Mouse (Mus musculus) cerebellum, adult 8-10 months (tissue): Measurements from ENCODE around the gene Lbhd1.
"Not testable (repeated sequence)": the region's sequence is repeated elsewhere in the genome, so short reads cannot be mapped to it uniquely, and the experiment has no call there.

Experiments
- DNase-seq: peaks from one replicate; pipeline ENCODE4 v3.0.0; 2022

Gene Lbhd1

DNA sequence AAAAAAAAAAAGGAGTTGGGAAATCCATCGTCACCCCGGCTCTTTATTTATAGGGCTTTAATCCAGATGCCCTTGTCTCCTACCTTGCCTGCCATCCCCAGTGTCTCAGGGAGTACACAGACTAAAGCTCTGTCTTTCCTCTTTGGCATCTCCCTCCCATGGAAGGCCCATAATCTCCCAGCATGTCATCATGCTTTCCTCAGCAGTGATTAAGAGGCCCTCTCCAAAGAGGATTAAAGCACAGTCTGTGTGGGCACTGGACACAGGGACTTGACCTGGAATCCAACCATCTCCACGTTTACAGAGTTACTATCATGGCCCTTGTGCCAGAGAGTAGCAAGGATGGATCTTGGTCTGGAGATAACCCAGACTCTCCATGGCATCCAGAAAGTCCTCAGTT is at the start of gene Lbhd1, which contains the start of gene Gm49403:
Gene Lbhd1 (plus strand): TSS at position 117 of the 400 bp plus-strand sequence.
Gene Gm49403 (plus strand): TSS at position 315 of the 400 bp plus-strand sequence.
- no peak for DNase-seq

DNA sequence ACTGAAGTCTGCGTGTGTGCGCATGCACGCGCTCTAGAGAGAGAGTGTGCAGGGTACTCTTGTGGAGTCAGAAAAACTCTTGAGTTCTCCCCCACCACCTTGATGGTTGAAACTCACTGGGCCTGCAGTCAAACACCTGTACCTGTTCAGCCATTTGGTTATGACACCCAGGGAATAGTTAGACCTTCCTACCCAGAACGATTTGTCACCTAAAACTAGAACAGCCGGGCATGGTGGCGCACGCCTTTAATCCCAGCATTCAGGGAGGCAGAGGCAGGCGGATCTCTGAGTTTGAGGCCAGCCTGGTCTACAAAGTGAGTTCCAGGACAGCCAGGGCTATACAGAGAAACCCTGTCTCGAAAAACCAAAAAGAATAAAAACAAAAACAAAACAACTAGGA is 47.2 kb upstream of the Lbhd1 start:
- DNase-seq, result not testable (repeated sequence)

DNA sequence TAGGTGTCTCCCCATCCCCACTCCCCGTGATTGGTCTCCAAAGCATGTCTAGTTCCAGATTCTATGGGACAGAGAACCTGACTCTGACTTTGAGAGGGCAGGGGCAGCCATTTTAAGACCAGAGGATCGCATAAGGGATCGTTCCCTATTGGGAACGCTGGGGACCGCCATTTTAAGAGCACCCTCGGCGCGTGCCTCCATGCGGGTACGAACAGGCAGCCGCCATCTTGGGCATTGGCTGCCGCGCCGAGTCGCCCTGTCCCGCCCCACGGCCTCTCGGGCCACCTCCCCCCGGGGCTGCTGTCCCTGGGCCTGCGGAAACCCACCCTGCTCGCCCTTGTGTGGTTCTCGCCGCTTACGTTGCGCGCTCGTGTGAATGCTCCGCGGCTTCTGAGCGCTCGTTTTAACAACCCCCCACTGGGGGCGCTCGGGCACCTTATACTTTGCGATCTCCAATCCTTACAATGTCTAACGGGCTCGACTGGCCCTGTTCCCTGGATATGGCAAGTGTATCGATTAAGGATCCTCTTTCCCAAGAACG is 46.2 kb upstream of the Lbhd1 start, which contains the start of gene Bscl2:
Gene Bscl2 (plus strand): TSS at position 217 of the 541 bp plus-strand sequence.
- DNase-seq, result peak; percentile 86

DNA sequence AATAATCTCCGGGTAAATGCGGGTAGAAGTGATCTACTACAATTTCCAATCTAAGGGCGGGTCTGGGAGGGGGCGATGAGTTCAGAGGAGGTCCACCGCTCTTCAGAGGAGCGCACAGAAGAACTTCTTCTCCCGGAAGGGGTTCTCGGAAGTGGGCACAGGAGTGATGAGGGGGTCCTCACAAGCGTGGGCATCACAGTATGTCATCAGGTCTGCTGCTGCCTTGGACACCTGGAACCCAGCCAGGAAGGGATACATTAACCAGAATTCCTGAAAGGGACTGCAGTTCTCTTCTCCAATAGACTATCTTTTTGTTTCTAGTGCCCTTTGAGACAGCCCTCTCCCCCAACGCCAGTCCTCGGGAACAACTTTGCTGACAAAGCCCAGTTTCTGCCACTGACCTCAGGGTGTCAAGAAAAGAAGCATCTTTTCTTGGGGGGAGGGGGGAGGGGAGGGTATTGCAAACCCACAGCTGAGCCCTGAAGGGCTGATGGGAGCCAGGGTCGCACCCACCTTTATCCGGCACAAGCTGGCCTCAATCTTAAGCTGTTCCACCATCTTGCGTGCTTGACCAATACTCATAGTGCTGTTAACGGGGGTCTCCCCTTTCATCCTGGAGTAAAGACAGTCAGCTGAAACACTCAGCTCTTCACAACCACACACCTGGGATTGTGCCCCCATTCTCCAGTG is 45.3 kb upstream of the Lbhd1 start:
- DNase-seq, result peak; percentile 66

DNA sequence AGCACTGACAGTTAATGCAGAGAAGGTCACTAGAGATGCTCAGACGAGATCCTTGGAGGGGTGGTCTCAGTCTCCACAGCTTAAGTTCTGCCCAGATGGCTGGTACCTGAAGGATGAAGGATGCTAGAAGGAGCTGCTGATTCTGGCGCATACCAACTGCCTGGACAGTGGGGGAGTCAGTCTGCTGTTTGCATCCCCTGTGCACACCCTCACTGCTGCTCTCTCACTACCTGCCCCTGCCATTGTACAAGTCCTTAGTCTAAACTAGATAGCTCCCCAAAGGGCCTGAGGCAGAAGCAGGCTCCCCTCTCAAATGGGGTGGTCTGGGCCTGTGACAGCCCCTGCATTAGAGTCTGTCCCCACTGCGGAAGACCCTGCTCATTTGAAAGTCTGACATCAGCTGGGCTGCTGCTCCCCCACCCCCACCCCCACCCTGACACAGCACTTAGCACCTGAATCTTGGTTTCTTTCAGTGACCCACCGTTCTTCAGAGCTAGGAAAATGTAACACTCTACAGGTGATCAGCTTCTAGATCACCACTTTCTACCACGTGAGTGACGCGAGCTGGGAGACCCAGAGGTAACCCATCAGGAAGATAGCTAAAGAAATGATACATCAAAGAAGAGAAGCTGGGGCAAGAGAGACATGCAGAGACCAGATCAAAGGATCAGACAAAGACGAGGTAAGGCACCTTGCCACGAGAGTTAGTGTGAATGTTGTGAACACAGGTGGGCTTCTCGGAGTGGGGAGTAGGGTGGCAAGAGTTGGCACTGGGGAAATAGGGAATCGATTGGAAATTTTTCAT is 44.2 kb upstream of the Lbhd1 start, which contains the start of gene Gng3:
Gene Gng3 (minus strand): TSS at position 92 of the 805 bp plus-strand sequence.
- peak; percentile 87 for DNase-seq

DNA sequence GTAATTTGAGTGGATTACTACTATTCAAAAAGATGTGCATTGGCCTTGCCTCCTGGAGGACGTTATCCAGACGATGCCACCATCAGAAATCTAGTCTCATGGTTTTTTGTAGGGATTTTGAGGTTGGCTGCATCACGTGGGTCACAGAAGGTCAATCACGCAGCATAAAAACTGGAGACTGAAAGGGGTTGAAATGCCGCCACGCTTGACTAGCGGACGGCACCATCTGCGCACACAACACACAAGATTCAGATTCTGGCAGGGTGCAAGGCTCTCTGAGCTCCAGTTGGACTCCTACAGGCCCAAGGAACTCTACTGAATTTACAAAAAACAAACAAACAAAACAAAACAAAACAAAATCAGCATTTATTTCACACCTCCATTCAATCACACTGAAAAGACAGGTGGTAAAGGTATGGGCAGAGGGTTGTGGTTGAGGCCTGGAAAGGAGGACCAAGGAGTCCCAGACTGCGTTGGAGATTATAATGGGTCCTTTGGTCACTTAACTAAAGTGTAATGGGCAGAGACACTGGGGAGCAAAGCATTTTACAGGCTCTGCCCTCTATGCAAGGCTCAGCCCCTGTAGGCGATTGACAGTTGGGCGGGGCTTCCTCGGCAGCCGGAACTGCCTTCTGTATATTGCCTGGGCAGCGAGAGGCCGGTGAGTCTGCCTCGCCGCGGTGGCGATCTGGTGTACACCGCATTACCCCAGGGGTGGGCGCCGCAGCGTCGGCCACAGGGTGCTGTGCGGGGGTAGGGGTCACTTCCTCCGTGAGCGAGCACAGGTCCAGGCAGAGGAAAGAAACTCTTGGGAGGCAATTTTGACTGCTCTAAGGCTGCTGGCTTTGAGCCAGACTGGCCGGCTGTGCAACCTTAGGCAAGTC is 43.4 kb upstream of the Lbhd1 start:
- peak; percentile 81 for DNase-seq

DNA sequence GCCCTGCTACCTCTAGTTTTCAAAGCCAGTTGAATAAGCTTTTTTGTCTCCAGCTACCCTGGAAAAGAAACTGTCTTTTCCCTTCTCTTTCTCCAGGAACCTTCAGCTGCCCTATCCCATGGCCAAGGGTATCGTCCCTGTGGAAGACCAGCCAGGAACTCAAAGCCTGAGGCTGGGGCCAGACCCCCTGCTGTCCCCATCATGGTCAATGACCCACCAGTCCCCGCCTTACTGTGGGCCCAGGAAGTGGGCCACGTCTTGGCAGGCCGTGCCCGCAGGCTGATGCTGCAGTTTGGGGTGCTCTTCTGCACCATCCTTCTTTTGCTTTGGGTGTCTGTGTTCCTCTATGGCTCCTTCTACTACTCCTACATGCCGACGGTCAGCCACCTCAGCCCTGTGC is 42.5 kb upstream of the Lbhd1 start:
- peak; percentile 48 for DNase-seq

DNA sequence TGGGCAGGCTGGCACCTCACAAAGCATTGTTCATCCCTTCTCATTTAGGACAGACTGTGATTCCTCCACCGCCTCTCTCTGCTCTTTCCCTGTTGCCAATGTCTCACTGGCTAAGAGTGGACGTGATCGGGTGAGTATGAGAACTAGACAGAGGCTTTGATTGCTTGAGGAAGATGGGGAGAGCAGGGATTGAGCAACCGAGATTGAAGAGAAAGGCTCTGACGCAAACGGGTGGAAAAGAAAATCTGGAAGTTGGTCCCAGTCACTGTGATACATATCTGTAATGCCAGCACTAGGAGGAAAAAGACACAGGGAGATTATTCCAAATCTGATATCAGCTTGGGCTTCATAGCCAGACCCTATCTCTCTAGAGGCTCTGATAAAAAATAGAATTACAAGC is 40.6 kb upstream of the Lbhd1 start:
- DNase-seq, result no peak

DNA sequence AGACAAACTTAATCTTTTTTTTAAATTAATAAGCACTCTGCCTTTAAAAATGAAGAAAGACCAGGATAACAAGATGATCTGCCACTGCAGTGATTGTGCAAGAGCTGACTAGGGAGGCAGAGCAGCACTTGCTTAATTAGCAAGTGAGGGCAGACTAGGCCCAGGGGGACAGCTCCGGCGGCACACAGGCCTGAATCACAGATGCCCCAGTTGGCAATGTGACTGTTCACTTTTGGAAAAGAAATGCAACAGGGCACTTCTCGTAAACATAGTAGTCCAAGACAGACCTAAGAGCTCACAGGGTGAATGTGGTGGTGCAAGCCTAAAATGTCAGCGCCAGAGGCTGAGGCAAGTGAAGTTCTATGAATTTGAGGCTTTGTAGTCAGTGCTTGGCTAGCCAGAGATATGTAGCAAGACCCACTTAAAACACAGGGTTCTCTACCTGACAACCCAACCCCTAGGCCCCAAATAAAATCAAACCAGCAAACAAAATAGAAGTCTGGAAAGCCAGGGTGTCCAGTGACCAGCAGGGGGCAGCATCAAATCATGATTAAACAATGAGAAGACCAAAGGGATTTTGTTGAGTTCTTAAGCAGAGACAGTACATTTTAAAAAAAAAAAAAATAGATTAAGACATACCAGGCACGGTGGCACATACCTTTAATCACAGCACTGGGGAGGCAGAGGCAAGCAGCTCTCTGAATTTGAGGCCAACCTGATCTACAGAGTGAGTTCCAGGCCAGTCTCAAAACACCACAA is 39.0 kb upstream of the Lbhd1 start:
- peak; percentile 78 for DNase-seq

DNA sequence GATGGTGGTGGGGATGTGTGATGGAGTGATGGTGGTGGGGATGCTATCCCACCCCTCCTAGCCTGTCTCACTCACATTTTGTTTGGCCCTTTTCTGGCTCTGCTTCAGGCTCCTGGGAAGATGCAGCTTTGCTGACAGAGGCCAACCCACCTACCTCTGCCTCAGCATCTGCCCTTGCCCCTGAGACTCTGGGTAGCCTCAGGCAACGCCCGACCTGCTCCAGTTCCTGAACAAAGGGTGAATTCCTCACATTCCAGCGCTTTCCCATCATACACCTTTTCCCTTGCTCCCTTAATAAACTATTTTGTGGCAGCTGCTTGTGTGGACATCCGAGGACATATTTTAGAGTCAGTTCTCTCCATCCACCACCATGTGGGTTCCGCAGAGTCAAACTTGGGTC is 35.2 kb upstream of the Lbhd1 start:
- DNase-seq, result no peak

DNA sequence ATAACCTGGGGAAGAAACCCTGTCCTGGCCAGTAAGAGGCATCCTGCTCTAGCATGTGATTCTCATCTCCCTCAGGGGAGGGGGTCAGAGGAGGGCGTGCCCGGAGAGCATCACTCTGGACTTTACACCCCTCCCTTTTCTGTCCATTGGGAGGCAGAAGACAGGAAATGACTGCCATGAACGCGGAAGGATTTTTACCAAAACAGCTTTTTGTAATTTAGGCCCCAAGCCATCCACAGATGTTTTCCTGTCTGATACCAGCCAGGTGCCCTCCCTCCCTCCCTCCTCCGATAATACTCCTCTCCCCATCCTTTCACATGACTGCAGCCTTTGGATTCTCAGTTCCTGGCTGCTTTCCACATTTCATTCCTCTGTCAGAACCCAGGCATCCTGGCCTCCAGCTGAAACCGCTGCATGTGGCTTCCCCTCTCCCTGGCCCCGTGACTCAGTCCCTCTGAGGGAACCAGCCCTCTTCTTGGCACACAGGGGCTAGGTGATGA is 33.1 kb upstream of the Lbhd1 start, which contains the start of gene Lrrn4cl:
Gene Lrrn4cl (plus strand): TSS at position 367 of the 500 bp plus-strand sequence.
- no peak for DNase-seq

DNA sequence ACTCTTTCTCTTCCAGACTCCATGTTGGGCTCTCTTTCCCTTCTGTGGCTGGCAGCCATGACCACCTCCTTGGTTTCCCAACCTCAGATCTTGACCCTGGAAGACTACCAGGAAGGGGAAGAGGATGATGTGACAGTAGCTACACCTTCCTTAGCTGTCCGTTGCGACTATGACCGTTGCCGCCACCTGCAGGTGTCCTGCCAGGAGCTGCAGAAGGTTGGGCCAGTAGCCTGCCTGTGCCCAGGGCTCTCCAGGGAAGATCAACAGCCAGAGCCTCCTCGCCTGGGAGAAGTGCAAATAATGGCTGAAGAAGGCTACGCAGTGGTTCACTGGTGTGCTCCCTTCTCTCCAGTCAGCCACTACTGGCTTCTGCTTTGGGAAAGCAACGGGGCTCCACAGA is 31.9 kb upstream of the Lbhd1 start:
- no peak for DNase-seq

DNA sequence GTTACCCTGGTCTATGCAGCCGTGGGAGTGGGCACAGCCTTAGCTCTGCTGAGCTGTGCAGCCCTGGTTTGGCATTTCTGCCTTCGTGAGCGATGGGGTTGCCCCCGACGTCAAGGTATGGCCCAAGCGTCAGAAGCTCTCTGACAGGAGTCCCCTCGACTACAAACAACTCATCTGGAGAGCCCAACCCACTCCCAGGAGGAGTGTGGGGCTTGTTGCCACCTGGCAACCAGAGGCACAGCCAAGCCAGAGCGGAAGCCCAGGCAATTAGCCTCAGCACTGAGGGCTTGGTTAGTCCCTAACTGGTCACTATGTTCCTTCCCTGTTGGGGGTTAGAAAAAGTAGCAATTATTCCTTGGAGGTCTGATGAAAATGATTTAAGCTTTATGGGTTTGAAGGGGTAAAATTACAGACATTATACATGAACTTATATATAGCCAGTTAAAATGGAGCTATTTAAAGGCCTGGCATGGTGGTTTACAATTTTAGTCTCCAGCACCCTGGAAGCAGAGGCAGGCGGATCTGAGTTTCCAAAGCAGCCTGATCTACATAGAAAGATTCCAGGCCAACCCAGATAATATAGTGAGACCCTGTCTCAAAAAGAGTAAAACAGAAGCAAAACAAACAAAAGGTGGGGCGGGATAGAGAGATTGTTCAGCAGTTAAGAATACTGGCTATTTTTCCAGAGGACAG is 31.1 kb upstream of the Lbhd1 start:
- no peak for DNase-seq

DNA sequence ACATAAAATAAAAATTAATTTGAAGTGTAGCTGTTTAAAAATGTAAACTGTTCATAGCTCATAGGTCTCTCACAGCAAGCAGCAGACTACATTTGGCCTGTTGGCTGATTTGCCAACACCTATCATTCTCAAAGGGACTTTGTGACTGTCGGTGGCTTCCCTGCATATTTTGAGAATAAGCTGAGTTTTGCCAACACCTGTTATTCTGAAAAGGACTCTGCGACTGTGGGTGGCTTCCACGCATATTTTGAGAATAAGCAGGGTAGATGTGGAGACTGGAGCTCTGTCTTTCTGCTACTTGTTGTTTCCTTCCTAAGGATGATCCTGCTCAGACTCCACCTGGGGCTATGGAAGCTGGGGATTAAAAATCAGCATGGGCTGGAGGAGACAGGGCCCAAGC is 30.4 kb upstream of the Lbhd1 start:
- no peak for DNase-seq

DNA sequence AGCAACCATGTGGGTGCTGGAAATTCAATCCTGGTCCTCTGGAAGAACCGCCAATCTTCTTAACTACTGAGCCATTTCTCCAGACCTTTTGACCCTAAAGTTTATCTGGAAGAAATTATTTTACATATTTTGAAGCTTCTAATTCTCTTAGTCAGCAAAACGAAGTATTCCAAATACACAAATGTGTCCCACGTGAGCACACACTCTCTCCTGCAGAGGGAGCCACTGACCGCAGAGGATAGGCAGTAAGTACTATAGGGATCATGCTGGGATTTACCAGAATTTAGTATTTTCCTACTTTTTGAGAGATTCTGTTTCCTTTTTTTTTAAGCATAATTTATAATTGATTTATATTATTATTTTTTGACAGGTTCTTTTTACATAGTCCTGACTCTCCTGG is 25.8 kb upstream of the Lbhd1 start:
- no peak for DNase-seq

DNA sequence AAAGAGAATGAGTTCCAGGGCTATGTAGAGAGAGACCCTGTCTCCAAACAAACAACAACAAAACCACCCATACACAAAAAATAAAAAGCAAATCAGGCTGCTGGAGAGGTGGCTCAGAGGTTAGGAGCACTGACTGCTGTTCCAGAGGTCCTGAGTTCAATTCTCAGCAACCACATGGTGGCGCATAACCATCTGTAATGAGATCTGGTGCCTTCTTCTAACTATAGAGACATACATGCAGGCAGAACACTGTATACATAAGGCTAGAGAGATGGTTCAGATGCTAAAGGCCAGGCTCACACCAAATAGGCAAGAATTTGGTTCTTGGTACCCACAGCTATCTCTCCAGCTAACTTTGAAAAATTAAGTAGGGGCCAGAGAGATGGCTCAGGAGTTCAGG is 24.5 kb upstream of the Lbhd1 start:
- no peak for DNase-seq

DNA sequence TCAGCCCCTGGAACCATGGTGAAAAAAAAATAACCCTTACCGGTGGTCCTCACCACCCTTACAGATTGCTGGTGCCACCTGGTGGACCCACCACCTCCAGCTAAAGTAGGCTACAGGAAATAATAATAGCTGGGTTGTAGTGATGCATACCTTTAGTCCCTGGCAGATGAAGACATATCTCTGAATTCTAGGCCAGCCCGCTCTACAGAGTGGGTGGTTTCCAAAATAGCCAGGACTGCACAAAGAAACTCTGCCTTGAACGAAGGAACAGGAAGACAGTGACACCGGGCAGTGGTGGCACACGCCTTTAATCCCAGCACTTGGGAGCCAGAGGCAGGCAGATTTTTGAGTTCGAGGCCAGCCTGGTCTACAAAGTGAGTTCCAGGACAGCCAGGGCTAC is 19.3 kb upstream of the Lbhd1 start:
- DNase-seq, result no peak

DNA sequence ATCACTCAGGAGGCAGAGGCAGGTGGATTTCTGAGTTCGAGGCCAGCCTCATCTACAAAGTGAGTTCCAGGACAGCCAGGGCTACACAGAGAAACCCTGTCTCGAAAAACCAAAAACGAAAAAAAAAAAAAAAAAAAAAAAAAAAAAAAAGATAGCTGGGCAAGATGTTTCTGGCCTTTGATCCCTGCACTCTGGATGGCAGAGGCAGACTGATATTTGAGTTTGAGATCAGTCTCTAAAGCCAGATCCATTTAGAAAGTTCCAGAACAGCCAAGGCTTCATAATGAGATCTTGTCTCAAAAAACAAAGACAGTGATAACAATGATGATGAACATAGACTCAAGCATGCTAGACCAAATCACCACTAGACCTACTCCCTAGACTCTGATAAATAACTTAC is 13.2 kb upstream of the Lbhd1 start:
- not testable (repeated sequence) for DNase-seq

DNA sequence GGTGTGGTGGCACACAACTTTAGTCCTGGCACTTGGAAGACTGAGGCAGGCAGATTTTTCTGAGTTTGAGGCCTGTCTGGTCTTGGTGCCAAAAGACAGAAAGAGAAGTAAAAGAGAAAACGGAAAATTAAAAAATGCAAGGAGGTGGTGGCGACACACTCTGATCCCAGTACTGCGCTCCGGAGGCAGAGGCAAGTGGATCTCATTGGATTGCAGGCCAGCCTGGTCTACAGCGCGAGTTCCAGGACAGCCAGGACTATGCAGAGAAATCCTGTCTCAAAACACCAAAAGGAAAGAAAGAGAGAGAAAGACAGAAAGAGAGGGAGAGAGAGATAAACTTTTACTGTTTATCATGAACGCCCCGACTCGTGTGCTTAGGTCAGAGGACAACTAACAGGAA is 12.7 kb upstream of the Lbhd1 start:
- DNase-seq, result no peak

DNA sequence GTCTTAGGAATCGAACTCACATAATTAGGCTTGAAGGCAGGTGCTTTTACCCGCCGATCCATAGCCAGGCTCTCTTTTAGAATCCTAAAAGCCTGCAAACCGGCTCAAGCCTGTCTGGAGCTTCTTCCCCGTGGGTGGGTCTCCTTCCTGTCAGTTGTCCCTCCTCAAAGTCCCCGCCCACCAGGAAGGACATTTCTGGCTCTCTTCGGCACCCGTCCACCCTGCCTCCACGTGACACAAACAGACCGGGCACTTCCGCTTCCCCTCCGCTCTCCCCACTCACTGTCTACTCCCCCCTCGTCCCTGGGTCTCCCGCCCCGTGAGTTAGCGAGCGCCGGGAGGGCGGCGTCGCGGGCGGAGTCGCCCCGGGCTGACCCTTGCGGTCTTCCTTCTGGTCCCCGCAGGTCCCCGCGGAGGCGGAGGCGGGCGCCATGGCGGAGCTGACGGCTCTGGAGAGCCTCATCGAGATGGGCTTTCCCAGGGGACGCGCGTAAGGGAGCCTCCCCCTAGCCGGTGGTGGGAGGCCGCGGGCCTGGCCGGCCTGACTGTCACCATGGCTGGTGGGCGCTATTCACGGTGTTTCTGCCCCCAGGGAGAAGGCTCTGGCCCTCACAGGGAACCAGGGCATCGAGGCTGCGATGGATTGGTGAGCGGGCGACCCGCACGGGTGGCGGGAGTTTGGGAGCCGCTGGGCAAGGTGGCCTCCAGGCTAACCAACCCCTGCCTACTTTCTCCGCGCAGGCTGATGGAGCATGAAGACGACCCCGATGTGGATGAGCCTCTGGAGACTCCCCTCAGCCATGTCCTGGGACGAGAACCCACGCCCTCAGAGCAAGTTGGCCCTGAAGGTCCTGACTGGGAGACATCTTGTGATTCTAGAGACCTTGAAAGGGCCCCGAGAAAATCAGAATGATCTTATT is 12.0 kb upstream of the Lbhd1 start, which contains the start of gene Ubxn1:
Gene Ubxn1 (plus strand): TSS at position 230 of the 920 bp plus-strand sequence.
- DNase-seq, result peak; percentile 95
